Mouse (Mus musculus) adrenal gland, adult (tissue): Measurements from ENCODE around the gene Mtch2.
A peak's percentile ranks its signal among the peaks of the same experiment; 100 is the strongest.
"Not testable (repeated sequence)": the region's sequence is repeated elsewhere in the genome, so short reads cannot be mapped to it uniquely, and the experiment has no call there.

Experiments used
- DNase-seq, 2 experiments: peaks; one replicate each; pipeline ENCODE4 v3.0.0; 2022 to 2023; ENCODE audit warnings: low spot score in 1 of 2; ENCODE audit not compliant: inconsistent age in 2 of 2

Gene Mtch2

GRCm38 (mm10) chr2:90861486-90861885 is 14.5 kb downstream of the Mtch2 start:
- DNase-seq = no peak

DNA sequence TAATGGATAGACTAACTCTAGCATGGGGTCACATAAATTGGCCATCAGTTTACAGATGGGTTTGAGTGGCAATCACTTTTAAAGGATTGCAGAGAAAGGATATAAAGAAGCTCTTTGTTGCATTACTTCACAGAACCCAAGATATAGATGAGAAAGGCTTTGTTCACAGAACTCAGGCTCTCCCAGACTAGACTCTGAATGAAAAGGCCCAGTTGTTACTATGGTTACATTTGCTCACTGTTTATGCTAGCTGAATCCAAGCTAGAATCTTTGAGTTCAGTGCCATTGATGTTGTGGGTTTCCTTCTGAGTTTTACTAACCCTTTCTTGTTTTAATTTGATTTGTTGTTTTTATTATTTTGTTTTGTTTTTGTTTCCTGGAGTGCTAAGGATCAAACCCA is 17.2 kb downstream of the Mtch2 start:
- no peak for DNase-seq

- DNase-seq = peak; percentile 78 to 94
Observed at GRCm38 (mm10) chr2:90866524-90866923, 19.6 kb downstream of the Mtch2 start.

DNA sequence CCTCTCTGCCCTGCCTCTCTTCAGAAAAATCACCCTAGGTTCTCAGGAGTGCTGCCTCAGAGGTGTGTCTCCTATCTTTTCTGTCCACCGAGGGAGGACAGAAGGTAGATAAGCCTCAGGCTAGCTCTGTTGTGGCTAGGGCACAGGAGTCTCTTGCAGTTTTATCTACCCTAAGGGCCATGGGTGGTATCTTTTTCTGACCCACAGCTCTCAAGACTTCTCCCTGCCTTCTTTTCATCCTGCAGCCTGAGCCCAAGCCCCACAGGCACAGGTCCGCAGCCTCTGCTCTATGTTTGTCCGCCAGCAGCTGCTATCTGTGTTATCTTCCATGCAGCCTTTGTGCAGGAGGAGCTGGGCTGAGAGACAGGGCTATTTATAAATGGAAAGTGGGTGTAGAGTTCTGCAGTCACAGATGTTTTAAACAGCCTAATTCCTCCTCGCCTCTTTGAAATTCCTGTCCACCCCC is 23.2 kb downstream of the Mtch2 start:
- DNase-seq = no peak

DNA sequence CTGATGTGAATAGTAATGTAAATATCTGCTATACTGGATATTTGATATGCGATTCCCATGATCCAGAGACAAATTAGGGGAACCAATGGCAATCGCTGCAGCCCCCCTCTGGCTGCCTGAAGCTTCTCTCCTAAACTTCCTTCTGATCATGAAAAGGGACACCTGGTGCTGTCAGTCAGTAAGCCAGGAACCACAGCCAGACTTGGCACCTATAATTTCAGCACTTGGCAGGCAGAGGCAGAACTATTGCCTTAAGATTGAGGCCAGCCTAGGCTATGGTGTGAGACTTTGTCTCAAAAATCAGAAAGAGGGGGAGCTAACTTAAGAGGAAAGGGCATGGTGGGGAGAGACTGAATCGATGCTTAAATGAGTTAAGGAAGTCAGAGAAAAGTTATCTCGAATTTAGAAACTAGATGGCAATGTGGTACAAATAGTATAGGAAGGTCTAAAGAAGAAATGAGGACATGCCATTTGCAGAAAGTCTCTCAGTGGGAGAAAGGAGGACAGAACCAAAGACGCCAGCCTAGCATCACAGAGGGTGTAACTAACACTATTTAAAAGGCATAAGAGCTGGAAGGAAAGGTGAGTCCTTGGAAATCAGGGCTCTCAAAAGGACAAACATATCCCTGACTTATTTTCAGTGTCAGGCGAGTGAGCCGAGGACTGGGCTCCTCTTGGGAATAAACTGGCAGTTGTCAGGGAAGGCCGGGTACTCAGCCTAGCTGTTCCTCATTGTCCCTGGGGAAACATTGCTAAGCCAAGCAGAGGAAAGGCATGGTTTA is 24.4 kb downstream of the Mtch2 start:
- peak in 1 of 2 experiments; percentile 41 for DNase-seq

GRCm38 (mm10) chr2:90874025-90874424 is 27.1 kb downstream of the Mtch2 start:
- DNase-seq = no peak

GRCm38 (mm10) chr2:90875239-90875638 is 28.3 kb downstream of the Mtch2 start:
- no peak for DNase-seq

DNA sequence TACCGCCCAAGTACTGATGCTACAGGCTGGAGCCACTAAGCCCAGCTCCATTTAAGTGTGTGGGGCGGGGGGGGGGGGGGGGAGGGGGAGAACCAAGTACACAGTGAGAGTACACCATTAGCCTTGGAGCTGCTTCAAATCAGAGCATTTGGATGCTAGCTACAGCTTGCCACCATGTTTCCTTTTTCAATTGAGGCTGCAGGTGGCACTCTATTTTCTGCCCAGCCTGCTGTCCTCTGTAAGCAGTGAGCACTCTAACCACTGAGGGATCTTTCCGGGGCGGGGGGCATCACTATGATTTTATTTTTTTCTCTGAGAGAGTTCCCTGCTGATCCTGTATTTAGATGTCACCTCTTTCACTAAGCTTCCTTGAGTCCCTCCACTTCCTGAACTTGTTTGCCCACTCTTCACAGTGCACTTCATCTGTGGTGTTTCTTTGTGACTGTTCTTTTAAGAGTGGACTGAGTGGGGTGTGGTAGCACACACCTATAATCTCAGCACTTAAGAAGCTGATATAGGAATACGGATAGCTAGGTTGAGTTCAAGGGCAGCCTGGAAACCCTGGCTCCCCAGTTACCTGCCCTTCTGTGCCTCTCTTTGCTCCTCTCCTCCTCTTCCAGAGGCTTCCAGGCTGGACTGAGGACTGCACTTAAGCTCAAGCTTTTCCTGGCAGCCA is 30.8 kb downstream of the Mtch2 start:
- DNase-seq = no peak

DNA sequence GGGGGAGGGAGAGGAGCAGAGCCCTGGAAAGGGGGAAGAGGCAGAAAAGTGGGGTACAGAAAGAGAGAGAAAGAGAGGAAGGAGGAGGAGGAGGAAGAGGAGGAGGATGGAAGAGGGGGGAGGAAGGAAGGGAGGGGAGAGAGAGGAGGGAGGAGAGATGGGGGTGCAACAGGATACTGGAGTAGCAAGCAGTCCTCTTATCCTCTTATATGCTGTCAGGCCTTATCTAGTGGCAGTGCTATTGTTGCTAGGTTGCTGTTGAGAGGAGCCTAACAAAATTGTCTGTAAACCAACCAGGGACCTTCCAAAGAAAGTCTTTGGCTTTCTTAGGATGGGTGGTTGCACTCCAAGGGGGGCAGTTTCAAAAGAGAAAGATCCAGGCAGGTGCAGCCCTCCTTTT is 32.5 kb downstream of the Mtch2 start:
- DNase-seq = no peak

DNA sequence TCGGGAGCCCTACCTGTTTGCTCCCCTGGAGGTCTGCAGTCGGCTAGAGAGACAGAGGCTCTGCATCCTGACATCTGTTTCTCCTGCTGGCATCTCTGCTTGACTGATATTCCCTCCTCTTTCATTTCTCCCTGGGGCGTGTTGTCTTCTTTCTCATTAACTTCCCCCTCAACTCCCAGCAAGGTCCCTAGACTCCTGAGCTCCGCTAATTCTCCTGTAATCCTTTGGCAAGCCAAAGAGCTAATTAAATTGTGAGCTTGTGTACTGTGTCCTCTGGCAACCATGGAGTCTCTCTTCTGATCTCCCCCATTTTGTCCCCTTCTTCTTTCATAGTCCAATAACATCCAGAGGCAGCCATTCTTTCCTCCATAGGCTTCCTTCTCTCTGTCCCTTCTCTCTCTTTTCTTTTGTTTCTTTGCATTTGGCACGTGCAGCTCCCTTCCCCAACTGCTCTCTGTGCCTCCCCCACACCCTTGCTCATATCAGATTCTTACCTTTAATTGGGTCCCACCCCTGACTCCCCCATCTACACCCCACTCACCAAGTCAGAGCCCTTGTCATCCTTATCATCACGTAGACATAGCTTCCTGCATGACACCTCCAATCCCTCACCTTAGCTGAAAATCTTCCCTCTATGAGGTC is 33.3 kb downstream of the Mtch2 start:
- DNase-seq = no peak

DNA sequence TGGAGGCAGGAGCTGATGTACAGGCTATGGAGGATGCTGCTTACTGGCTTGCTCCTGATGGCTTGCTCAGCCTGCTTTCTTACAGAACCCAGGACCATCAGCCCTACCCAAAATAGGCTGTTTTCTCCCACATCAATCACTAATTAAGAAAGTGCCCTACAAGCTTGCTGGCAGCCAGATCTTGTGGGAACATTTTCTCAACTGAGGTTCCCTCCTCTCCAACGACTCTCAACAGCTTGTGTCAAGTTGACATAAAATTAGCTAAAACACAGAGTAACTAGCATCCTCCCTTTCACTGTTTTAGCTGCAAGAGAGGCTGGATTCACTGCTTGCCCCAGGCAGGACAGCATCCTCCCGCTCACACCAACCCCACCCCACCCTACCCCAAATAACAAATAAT is 34.9 kb downstream of the Mtch2 start:
- DNase-seq = no peak

DNA sequence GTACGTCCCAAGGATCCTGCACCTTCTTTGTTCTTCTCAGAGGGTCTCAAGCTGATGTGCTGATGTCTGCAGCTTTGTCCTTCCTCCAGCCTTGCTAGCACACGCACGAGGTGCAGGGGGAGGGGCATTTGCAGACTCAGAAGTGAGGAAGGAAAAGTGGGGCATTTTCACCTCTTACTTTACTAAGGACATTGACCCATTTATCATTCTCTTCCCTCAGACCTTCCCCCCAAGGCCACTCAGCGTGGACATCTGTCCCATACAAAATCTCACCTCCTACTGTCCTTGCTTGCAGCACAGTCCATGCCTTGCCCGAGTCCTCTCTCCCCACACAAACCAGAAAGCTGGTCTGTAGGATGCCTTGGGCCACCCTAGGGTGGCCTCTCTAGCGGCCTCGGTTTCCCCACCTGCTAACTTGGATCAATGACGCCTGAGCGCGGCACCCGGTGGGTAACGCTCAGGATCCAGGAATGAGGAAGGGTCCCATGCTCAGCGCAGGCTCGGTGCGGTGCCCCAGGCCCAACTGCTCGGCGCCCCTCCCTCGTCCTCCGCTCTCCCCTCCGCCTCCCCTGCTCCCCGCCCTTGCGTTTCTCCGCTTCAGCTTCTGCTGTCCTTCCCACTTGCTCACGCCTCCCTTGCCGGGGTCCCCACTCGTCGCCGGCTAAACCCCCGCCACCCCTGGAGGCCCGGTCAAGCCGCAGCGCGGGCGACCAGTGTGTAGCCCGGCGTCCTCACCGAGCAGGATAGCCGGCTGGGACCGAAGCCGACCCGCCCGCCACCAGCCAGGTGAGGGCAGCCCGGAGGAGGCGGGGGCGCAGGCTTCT is 38.5 kb downstream of the Mtch2 start, which contains the start of gene C1qtnf4:
C1qtnf4 (plus strand) TSS at position 643 of the 824 bp plus-strand sequence.
- DNase-seq = peak; percentile 24 to 67

DNA sequence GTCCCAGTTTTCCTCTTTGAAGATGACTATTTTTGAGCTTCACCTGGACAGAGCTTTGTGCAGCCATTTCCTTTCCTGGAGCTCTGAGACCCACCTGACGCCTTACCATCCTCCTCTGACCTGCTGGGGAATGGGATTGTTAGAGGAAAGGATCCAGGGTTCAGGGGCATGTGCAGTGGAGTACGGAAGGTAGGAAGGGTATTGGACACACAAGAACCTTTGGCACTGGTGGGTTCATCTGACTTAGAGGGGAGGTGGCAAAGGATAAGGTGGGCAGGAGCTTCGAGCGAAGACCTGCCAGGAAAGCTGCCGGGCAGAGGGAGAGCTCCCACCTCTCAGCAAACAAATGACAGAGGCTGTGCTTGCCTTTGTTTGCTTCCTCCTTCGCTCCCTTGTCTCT is 39.5 kb downstream of the Mtch2 start:
- no peak for DNase-seq

DNA sequence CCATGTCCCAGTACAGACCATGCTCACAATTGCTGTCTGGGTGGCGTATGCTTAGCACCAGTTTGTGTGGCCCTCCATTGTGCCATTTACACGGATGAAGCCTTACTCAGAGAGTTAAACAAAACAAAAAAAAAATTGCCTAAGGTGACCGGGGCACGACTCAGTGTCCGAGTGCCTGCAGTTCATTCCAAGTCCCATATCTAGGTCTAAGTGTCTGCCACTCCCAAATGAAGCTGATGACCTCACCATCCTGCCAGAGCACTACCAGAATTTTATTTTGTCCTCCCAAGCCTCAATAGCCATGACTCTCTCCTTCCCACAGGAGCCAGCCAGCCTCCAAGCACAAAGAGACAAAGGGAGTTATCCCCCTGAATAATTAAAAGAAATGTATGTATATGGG is 40.7 kb downstream of the Mtch2 start:
- no peak for DNase-seq

DNA sequence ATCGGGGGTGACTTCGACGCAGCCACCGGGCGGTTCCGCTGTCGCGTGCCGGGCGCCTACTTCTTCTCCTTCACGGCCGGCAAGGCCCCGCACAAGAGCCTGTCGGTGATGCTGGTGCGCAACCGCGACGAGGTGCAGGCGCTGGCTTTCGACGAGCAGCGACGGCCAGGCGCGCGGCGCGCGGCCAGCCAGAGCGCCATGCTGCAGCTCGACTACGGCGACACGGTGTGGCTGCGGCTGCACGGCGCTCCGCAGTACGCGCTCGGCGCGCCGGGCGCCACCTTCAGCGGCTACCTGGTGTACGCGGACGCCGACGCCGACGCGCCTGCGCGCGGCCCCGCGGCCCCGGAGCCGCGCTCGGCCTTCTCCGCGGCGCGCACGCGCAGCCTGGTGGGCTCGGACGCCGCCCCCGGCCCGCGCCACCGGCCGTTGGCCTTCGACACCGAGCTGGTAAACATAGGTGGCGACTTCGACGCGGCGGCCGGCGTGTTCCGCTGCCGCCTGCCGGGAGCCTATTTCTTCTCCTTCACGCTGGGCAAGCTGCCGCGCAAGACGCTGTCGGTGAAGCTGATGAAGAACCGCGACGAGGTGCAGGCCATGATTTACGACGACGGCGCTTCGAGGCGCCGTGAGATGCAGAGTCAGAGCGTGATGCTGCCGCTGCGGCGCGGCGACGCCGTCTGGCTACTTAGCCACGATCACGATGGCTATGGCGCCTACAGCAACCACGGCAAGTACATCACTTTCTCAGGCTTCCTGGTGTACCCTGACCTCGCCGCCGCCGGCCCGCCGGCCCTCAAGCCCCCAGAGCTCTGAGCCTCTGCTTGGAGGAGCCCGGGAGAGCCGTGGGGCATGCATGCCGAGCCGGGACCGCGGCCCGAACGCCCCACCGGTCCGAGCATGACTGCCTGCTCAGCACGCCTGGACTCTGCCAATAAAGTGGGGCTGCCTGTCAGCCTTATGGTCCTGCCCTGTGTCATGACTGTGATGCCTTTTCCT is 42.9 kb downstream of the Mtch2 start:
- peak; percentile 56 to 76 for DNase-seq

DNA sequence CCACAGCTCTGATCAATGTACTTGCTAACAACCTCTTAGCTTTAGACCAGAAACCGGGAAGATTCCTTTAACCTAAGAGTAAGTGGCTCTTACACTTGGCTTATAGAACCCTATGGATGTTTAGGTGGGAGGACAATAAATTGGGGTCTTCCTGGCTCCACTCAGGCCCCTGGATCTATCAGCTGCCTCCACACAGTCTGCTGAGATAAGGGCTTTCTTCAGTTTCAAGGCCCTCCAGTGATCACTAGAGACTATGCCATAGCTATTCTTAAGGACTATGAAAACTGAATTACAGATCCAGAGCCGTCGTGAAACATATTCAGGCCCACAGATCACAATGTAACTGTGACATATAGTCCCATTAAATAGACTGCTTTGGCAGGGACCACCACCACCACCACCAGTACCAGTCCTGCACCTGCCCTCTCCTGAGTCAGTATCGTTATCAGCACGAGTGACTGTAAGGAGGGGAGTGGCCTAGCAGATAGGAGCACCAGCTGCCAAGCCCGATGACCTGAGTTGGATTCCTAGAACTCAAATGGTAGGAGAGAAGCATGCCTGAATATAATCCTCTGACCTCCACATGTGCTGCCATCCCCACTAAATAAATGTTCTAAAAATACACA is 46.8 kb downstream of the Mtch2 start:
- DNase-seq = no peak

DNA sequence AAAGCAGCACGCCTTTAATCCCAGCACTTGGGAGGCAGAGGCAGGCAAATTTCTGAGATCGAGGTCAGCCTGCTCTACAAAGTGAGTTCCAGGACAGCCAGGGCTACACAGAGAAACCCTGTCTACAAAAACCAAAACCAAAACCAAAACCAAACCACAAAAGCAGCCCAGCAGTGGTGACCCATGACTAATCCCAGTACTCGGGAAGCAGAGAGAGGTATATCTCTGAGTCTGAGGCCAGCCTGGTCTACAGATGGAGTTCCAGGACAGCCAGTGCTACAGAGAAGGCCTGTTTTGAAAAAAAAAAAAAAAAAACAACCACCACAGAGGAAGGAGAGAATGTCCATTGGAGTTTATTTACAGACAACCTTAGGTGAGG is 47.3 kb downstream of the Mtch2 start:
- not testable (repeated sequence) for DNase-seq

GRCm38 (mm10) chr2:90903398-90903797 is 56.4 kb downstream of the Mtch2 start:
- DNase-seq = no peak

- peak; percentile 89 to 96 for DNase-seq
Observed at GRCm38 (mm10) chr2:90904076-90904855, 57.3 kb downstream of the Mtch2 start, which contains the start of the genes Kbtbd4 and Ndufs3. Kbtbd4 (plus strand) TSS chr2:90904740. Ndufs3 (minus strand) TSS chr2:90904827.
